Mouse (Mus musculus): ENCODE measurements around the gene Anks1b.

Gene Anks1b

DNA sequence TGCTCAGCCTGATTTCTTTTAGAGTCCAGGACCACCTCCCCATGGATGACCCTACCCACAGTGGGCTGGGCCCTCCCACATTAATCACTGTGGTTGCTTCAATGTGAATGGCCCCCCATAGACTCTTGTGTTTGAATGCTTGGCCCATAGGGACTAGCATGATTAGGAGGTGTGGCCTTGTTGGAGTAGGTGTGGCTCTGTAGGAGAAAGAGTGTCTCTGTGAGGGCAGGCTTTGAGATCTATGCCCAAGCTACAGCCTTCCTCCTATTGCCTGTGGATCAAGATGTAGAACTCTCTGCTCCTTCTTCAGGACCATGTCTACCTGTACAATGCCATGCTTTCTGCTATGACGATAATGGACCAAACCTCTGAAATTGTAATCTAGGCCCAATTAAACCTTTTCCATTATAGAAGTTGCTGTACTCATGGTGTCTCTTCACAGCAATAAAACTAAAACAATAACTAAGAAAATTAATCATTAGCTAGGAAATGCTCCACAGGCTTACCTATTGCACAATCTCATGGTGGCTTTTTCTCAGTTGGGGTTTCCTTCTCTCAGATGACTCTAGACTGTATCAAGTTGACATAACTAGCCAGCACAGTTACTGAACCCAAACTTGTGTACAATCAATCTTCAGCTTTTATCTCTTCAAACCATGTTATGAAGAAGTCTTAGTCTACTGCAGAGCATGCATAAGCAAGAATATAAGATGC is 73.5 kb downstream of the Anks1b start:
- no peak for DNase-seq (ENCODE audit: extremely low spot score, low read depth, low spot score)

DNA sequence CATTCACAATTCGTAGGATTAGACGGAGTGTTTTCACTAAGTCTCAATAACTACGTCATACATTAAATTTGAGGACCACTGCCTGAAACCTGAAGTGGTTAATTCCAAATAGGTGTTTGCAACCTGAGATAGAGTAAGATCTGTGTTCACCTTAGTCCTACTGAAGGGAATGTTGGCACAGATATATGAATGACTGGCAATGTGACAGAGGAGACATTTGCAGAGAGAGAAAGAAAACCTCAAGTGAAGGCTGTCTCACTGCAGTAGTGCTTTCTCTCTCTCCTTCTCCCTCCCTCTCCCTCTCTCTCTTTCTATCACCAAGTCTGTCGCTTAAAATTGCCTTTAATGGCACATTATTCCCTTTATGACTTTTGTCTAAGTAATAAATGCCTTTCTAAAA is 101.1 kb downstream of the Anks1b start:
- no peak for DNase-seq (ENCODE audit: extremely low spot score, low read depth, low spot score)

DNA sequence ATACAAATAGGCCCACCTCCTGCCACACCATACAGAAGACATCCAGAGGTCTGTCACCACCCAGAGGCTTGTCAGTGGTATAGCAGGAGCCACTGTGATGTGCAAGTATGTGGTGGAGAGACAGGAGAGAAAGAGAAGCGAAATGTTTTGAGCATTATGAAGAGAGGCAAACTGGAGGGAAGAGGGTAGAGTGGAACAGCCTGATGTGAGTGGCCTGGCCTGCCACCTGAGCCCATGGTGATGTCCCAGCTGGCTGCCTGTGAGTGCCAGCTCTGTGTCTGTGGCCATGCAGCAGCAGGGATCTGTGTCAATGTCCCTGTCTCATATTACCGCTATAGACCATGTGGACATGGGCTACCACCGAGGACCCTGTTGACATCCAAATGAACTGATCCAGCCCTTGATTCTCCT is 102.1 kb downstream of the Anks1b start:
- no peak for DNase-seq (ENCODE audit: extremely low spot score, low read depth, low spot score)

DNA sequence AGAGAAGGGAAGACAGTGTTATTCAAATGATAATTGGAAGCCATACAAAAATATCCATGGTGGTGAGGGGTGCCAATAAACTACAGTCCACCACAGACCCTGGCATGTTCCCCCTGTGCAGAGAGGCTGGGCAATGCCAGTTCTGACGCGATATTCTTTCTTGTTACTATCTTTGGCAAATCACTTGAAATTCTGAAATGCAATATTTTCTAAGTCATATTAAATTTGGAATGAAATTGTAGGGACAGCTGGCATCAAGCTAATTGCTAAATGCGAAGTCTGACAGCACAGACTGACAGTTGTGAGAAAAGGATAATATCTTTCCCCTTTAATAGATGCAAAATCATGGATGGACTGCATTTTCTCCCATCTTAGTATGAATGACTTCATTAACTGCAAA is 103.3 kb downstream of the Anks1b start:
- no peak for DNase-seq (ENCODE audit: extremely low spot score, low read depth, low spot score)

DNA sequence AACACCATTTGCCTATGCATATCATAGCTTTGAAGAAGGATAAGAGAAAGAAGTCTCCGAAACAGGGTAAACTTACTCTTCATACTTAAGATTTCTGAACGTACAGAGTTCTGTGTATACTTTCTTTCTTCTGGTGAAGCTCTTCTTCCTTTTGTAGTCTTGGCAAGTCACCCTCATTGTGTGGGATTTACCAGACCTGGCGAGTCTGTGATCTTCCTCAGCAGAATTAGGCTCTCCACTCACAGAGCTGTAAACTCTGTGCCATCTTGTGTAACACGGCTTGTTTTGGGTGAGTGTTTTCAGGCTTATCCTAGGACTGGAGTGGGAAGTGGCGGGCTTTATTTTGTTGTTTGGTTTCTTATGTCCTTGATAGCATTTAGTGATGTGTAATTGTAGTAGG is 120.9 kb downstream of the Anks1b start:
- no peak for DNase-seq (ENCODE audit: extremely low spot score, low read depth, low spot score)

DNA sequence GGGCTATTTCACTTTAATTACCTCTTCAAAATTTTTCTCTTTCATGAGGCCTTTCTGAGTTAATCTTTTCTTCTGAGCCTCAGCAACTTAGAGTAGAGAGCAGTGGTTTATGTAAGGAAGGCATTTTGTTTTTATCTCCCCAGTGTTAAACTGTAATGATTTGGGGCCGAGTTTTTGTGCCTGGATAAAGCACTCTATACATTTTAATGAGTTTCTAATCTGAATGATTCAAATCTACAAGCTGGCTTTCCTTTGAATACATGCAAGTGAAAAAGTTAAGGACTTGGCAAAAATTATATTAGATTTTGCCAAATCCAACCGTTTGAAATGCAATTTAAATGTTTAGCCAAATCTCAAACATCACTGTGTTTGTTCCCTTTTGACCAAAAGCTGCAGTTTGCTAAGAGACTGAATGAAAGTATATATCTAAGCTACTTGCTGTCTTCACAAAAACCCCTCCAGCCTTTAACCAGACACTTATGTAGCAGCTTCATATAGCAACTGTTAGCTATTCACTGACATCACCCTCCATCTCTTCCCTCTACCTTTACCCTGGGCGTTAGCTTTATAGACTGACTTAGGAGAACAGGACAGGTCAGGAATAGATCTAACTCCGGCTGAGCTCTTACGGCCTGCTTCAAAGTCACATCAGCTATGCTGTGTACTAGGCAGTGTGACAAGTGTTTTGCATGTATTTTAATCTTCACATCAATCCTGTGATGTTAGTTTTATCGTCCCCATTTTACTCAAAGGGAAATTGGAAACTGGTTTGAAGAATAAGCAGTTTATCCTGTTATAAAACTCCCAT is 122.5 kb downstream of the Anks1b start:
- no peak for DNase-seq (ENCODE audit: extremely low spot score, low read depth, low spot score)

DNA sequence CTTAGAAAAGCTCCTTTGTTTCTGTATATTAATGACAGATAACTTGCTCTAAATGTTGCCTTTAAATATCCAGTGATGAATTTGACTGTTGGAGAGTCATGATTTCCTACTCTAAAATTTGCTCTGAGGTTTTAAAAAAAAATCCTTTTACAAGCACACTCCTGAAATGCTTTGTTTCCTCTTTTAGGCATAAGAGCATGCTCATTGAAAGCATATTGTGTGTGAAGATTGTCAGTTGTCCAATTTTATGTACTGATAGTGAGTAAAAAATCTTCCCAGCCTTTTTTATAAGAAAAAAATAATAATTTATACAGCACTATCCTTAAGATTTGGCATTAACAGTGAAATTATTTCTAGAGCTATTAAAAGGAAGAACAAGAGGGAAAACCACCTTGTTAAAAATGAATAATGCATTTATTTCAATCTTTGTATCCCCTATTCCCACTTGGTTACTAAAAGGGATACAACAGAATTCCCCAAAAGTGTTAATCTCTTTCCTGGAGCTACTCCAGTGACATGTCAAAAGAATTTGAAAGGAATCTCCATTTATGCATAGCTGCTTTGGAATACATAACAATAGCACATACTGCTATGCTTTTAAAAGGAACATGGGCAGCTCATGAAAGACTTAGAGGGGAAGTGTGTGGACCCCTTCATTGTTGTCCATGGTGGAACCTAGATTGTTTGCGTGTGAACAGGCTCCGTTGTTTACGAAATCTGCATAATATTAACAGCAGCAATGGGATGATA is 130.8 kb downstream of the Anks1b start:
- DNase-seq (ENCODE audit: extremely low spot score, low read depth, low spot score) = no peak

DNA sequence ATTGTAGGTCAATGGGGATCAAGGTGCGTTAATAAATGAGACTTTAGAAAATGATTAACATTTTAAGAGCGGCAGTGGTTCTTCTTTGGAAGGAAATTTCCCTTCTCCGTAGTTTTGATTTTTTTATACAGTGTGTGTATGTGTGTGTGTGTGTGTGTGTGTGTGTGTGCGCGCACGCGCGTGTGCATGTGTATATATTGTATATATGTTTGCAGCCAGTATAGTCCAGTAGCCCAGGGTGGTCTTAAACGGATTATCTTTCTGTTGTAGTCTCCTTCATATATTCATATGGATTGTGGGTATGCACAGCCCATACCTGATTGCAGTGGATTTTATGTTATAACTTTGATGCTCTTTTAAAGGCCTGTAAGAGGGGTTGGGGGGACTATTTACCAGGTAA is 131.6 kb downstream of the Anks1b start:
- no peak for DNase-seq (ENCODE audit: extremely low spot score, low read depth, low spot score)

DNA sequence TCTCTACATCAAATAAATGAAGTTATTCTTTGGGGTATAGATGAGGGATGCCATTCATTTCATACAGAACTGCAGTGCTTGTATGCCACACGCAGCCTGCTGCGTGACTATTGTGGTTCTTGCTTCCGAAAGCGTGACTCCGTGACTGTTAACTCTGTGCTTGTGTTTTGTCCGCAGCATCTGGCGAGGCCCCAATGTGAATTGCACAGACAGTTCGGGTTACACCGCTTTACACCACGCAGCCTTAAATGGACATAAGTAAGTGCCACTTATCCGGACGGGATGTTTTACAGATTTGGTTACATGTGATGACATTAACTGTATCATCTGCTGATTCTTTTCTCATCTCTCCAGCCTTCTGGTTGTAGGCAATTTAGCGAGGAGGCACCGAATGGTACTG is 159.7 kb downstream of the Anks1b start:
- DNase-seq (ENCODE audit: extremely low spot score, low read depth, low spot score) = no peak

DNA sequence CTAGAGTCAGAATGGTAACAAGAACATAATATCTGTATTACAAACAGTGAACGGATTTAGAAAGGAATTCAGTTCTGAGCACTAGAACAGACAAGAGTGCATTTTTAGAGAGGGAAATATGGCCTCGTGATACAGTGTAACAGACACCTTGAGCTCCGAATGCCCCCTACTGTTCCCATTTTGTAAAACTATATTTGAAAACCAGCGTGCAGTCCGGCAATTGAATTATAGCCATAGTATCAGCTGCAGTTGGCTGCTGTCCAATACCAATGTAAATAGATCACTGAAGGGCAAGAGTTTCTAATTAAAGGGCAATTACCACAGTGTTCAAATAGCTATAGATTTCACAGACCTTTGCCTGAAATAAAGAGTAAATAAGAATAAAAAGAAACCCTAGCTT is 170.0 kb downstream of the Anks1b start:
- DNase-seq (ENCODE audit: extremely low spot score, low read depth, low spot score) = no peak

DNA sequence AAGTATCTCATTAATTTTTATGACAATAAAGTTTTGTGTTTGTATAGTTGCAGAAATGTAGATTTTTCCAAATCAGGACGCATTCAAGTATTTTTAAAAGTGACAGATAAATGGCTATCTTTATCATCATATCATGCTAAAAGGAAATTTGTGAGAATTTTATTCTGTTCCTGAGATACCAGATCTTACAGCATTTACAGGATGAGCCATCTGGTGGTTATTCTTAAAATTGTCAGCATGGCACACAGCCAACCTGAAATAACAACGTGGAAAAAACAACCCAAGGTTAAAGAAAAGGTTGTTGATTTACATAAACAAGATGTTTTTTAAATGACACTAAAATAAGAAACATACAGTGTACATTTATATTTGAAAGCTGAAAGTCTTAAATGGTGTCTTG is 170.5 kb downstream of the Anks1b start:
- DNase-seq (ENCODE audit: extremely low spot score, low read depth, low spot score) = no peak

DNA sequence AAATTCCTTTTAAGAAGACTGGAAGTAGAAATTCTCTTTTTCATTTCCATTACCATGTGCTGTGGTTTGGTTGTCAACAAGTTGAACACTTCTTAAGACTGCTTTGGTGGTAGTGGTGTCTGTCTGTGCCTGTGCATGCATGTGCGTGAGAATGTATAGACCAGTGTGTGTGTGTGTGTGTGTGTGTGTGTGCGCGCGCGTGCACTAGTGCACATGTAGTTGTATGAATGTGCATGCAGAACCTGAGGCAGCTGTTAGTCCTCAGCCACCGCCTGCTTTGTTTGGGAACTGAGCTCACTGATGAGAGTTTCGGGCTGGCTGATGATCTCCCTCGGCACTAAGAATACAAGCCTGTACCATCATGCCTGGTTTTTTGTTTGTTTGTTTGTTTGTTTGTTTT is 170.9 kb downstream of the Anks1b start:
- no peak for DNase-seq (ENCODE audit: extremely low spot score, low read depth, low spot score)

DNA sequence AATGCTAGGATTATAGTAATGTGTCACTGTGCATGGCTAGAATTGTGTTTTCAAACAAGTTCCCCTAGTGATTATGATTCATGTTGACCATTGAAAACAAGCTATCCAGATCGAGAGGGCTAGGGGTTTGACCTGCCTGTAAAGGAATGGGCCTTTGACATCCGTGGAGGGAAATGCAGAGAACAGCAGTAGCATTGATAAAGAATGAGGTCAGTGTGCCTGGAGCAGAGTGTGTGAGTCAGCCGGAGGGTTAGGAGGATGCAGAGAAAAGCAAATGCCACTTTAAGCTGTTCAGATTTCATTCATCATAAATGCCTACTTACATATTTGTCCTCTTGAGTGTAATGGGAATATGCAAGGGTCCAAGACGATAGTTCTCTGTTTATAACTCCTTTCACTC is 195.3 kb downstream of the Anks1b start:
- no peak for DNase-seq (ENCODE audit: extremely low spot score, low read depth, low spot score)

DNA sequence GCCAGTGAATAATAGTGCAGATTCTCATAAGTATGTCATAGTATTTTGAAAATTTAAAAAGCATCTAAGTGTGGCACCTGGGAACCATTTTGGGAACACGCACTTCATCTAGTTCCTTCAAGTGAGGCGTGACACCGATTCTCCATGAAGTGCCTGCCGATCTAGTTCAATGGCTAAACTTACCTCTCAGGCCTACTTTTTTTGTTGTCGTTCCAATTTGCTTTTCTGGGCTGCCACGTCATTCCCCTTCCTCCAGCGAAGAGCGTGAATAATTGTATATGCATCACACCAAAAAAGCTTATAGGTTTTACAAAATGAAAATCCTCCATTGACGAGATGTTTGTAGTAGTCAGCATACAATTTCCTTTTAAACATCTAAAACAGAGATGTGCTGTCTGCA is 204.6 kb downstream of the Anks1b start:
- no peak for DNase-seq (ENCODE audit: extremely low spot score, low read depth, low spot score)

DNA sequence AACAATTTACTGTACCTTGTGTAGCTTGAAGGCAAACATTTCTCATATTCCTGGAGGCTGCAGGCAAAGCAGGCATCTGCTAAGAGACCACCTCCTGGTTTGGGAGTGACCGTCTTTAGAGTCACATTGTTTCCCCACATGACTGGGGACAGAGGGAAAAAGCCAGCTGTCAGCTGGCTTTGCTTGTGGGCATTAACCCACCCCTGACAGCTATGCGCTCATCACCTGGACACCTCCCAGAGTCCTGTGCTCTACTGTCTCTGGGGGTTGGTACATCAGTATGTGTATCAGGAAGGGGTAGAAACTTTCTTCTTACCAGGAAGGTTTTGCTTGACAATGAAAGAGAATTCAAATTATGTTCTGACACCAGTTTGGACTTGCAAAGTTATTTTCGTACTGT is 207.8 kb downstream of the Anks1b start:
- DNase-seq (ENCODE audit: extremely low spot score, low read depth, low spot score) = no peak

DNA sequence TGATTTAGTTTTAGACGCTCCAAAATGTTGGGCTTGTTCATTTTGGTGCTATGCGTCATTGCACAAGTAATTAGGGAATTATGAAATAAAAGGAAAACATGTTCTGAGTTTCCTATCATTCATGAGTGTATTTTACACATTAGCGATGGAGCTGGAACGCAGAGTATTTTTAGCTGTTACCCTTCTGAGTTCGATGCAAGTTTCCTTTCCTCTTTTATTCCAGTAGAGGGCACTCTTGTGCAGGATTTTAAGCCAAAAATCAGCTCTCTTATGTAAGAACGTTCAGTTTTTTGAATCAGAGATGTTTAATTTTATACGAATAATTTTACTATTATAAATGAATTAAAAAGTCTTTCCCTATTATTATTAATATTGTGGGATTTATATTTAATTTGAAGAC is 208.3 kb downstream of the Anks1b start:
- no peak for DNase-seq (ENCODE audit: extremely low spot score, low read depth, low spot score)

DNA sequence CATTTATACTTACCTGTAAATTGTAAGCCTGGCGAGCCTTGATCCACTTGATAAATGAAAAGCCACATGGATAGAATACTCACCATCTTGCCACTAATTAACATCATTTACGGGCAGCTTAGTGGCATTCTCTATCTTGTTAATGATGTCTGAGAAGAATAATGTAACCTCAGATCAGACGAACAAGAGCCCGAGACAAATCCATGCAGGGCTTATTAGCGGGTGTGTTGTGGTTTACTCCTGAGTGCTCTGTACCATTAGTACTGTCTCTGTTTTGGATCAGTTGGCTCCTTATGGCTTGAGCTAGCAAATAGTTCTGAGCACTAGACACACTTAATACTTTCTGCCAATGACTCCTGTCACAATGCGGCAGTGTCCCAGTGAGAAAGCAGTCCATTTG is 220.6 kb downstream of the Anks1b start:
- no peak for DNase-seq (ENCODE audit: extremely low spot score, low read depth, low spot score)

DNA sequence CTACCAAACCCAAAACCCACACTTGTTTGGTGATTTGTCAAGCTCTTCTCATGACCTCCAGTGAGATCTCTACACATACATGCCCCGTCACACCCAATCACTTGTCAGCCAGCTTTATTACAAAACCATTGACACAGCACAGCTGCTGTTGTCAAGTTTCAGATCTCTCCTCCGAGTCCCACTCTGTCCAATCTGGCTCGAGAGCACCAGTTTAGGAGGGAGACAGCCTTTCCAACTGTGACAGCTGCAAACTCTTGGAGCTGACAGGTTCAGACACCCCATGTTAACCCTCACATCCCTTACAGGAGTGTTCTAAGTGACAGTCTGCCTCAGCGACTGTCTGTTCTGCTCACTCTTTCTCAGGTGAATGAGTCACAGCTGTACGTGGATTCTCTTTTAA is 239.4 kb downstream of the Anks1b start:
- no peak for DNase-seq (ENCODE audit: extremely low spot score, low read depth, low spot score)

DNA sequence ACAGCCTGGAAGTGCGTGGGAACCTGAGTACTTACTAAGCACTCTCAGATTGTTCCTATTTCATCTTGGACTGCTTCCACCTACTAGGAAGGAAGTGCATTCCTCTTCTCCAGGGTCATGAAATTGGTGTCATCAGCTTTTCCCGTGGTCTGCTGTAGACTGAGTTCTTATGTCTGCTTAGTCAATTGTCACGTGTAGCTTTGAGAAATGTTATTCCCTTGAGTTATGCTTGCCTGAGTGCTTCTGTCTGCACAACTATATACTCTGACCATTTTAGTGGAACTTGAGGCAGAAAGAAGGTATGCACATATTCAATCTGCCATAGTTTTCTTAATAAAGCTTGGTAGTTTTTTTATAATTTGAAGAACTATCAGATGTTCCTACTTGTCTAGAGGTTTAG is 243.6 kb downstream of the Anks1b start:
- no peak for DNase-seq (ENCODE audit: extremely low spot score, low read depth, low spot score)

DNA sequence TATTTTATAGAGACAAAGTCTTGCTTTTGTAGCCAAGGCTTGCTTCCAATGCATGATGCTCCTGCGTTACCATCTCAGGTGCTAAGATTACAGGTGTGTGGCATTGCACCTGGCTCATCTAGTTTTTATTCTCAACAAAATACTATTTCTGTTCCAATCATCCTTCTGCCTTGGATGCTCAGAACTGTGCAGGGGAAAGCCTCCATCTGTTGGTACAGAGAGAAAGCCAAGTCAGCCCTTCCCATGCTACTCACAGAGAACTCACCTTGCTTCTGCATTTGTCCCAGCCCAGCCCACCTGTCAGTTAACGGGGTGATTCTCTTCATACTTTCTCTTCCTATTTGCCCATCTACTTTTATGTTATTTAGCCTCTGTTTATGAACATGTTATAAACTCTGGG is 244.5 kb downstream of the Anks1b start:
- no peak for DNase-seq (ENCODE audit: extremely low spot score, low read depth, low spot score)

DNA sequence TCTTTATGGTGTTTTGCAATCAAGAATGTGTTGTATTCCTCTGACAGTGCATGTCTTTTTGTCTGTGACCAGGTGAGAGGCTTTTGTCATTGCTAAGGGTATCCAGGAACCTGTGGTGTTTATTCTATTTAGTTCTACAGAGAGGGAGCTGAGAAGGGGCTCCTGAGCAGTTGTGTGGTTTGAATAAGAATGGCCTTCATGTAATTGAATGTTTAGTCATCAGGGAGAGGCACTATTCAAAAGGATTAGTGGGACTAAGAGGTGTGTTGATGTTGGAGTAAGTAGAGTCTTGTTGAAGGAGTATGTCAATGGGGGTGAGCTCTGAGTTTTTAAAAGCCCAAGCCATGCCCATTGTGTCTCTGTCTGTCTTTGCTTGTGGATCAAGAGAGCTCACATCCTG is 264.2 kb downstream of the Anks1b start:
- no peak for DNase-seq (ENCODE audit: extremely low spot score, low read depth, low spot score)

DNA sequence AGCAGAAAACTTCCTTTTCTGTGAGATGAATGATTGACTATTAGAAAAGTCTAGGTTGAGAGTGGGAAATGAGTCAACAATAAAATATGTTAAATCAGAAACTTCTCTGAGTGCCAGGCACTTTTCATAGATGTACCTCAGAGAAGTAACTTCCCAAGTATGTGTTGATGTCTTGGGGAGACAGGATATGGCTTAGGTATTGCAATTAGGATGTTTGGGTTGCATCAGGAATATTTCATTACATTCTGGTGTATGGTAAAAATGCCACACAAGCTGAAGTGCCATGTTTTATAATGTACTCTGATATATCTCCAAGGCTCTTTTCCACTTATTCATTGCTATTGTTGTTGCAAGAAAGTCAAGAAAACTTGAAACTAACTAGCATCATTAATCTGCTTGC is 267.6 kb downstream of the Anks1b start:
- no peak for DNase-seq (ENCODE audit: extremely low spot score, low read depth, low spot score)

Data from hindlimb bud, embryonic 11.5 days (tissue).